In genomic region chr9:66685730-66686129, GRCm38 (mm10) we compare ENCODE assay signal across 23 mouse cellular contexts. TPM values are rescaled to one million over a fixed set of nuclear protein-coding genes. Genes with fewer than 3 reads are reported as not detected.
A peak's percentile ranks its signal among the peaks of the same experiment; 100 is the strongest.
DNase-seq lines count a peak whose midpoint lies in the region; ATAC-seq and TF ChIP-seq lines count a peak whose summit lies in the region.
"Had no signal": no experiment of that assay in that cellular context is flagged by ENCODE, and none has a peak within 500 bp of the region (broad histone marks: within the 10 kb centered on the region; RNA-seq: fewer than 3 reads in every experiment).

No protein-coding gene starts in this region.

- no peak for TF ChIP-seq CTCF in gastrocnemius, adult 2 months (IDR thresholded peaks at IDR 0.05)
- TF ChIP-seq CTCF in CH12.LX (conservative IDR thresholded peaks at IDR 0.05 in 1 of 2, IDR thresholded peaks at IDR 0.05 in 1 of 2; ENCODE audit: low read depth in 2 of 2, low read length in 2 of 2) (no peak), MEL (IDR thresholded peaks at IDR 0.05 in 2 of 3, conservative IDR thresholded peaks at IDR 0.05 in 1 of 3; ENCODE audit: control insufficient read depth in 1 of 3, insufficient read depth in 1 of 3, low read depth in 2 of 3, low read length in 3 of 3, poor library complexity in 1 of 3, severe bottlenecking in 1 of 3) (no peak)

- H3K27ac ChIP-seq in gastrocnemius, adult 2 months = peak overlapping the region; percentile 81
- H3K27ac ChIP-seq in CH12.LX (ENCODE audit: insufficient read depth, low read depth) = no peak overlapping the region
- H3K27ac ChIP-seq in ES-E14 (ENCODE audit: insufficient read depth, low read depth, low read length, poor library complexity, severe bottlenecking) = no peak overlapping the region
- H3K27ac ChIP-seq in MEL (ENCODE audit: control insufficient read depth, low read depth, low read length) = no peak overlapping the region
- no peak overlapping the region for H3K27ac ChIP-seq in hindbrain, embryonic 12.5 days
- no peak overlapping the region for H3K27ac ChIP-seq in intestine, embryonic 15.5 days

- H3K79me2 ChIP-seq in CH12.LX (replicated peaks; ENCODE audit: control insufficient read depth, extremely low read depth, insufficient read depth, poor library complexity, severe bottlenecking) (no peaks in the 10 kb centered on the region), MEL (ENCODE audit: control insufficient read depth, insufficient read depth, low read length, poor library complexity) (no peaks in the 10 kb centered on the region)

- ATAC-seq in hindbrain, embryonic 12.5 days (ENCODE audit: low FRiP score) = no peak
- ATAC-seq in intestine, embryonic 15.5 days = no peak
- ATAC-seq: activated CD4-positive, CD25-positive, alpha-beta regulatory T cell, adult 4 months; Patski had no signal

- dilution Hi-C loops in CH12.LX (cut with MboI; ENCODE audit: extremely low pct_ligation_motif_present, extremely low pct_unique_long_range_greater_than_20kb, low sequenced_read_pairs) = no loop called here

- WGBS in hindbrain, embryonic 12.5 days = 76% methylated on average over 6 of the region's 6 CpGs
- 74% methylated on average over 6 of the region's 6 CpGs for WGBS in intestine, embryonic 15.5 days

- H3K9ac ChIP-seq in CH12.LX (ENCODE audit: insufficient read depth, low read depth) (no peak overlapping the region), ES-E14 (ENCODE audit: insufficient read depth, low read depth, low read length, poor library complexity, severe bottlenecking) (no peak overlapping the region), MEL (ENCODE audit: control insufficient read depth, low read depth, low read length, poor library complexity, severe bottlenecking) (no peak overlapping the region)
- H3K9ac ChIP-seq in hindbrain, embryonic 12.5 days = no peak overlapping the region
- H3K9ac ChIP-seq in intestine, embryonic 15.5 days = no peak overlapping the region

- H3K27me3 ChIP-seq in CH12.LX (replicated peaks) (no peaks in the 10 kb centered on the region), MEL (ENCODE audit: control insufficient read depth in 1 of 2, insufficient read depth in 2 of 2, low read length in 2 of 2) (peaks cover 2% of the 10 kb centered on the region in 2 experiments; a peak in 3 of 4 replicates)
- no peaks in the 10 kb centered on the region for H3K27me3 ChIP-seq in hindbrain, embryonic 12.5 days
- no peaks in the 10 kb centered on the region for H3K27me3 ChIP-seq in intestine, embryonic 15.5 days (replicated peaks)
- H3K27me3 ChIP-seq: Patski had no signal

- H3K36me3 ChIP-seq in CH12.LX (replicated peaks in 1 of 2; ENCODE audit: control insufficient read depth in 1 of 2, insufficient read depth in 1 of 2, low read length in 1 of 2) (no peaks in the 10 kb centered on the region), ES-E14 (ENCODE audit: control insufficient read depth, insufficient read depth, low read length, poor library complexity, severe bottlenecking) (no peaks in the 10 kb centered on the region), MEL (ENCODE audit: control insufficient read depth in 1 of 2, insufficient read depth in 2 of 2, low read length in 2 of 2) (no peaks in the 10 kb centered on the region)
- no peaks in the 10 kb centered on the region for H3K36me3 ChIP-seq in hindbrain, embryonic 12.5 days
- H3K36me3 ChIP-seq in intestine, embryonic 15.5 days = no peaks in the 10 kb centered on the region
- H3K36me3 ChIP-seq: G1E had no signal

- TF ChIP-seq RAD21 in CH12.LX (IDR thresholded peaks at IDR 0.05; ENCODE audit: low read depth, low read length) = no peak
- TF ChIP-seq RAD21 in MEL (IDR thresholded peaks at IDR 0.05; ENCODE audit: low read depth, low read length) = no peak

- TF ChIP-seq POLR2A in CH12.LX (IDR thresholded peaks at IDR 0.05; ENCODE audit: low read depth, low read length) = no peak
- no peak for TF ChIP-seq POLR2A in MEL (IDR thresholded peaks at IDR 0.05; ENCODE audit: control insufficient read depth in 1 of 2, insufficient read depth in 1 of 2, low read depth in 1 of 2, low read length in 2 of 2, poor library complexity in 1 of 2)

- H3K4me3 ChIP-seq in gastrocnemius, adult 2 months = no peak overlapping the region
- H3K4me3 ChIP-seq in CH12.LX (replicated peaks in 1 of 3; ENCODE audit: low read depth in 2 of 3, low read length in 2 of 3, poor library complexity in 1 of 3) (no peak overlapping the region), ES-E14 (ENCODE audit: insufficient read depth in 1 of 2, low read depth in 1 of 2, low read length in 2 of 2, poor library complexity in 1 of 2, severe bottlenecking in 1 of 2) (no peak overlapping the region), MEL (ENCODE audit: control insufficient read depth in 1 of 2, insufficient read depth in 1 of 2, low read depth in 2 of 2, low read length in 2 of 2) (no peak overlapping the region)
- no peak overlapping the region for H3K4me3 ChIP-seq in hindbrain, embryonic 12.5 days
- no peak overlapping the region for H3K4me3 ChIP-seq in intestine, embryonic 15.5 days (replicated peaks)

- no peak for DNase-seq in gastrocnemius, adult 2 months
- DNase-seq in gastrocnemius, adult 18-20 months (ENCODE audit: low spot score) = no peak
- DNase-seq in CH12.LX (ENCODE audit: extremely low read depth) = no peak
- DNase-seq in ES-E14 (ENCODE audit: low read depth, low spot score) = no peak
- no peak for DNase-seq in MEL (ENCODE audit: low read depth, low spot score)
- no peak for DNase-seq in thymus, postnatal 25 days
- DNase-seq: adrenal gland, adult 2 months; adrenal gland, adult 8-10 months; adrenal gland, postnatal 10 days; adrenal gland, postnatal 14 days; adrenal gland, postnatal 25 days; adrenal gland, postnatal 36 days; B cell, adult 2 months; cerebellum, adult 11 months; cerebellum, adult 11-12 months; cerebellum, adult 18-20 months; cerebellum, adult 2 months; cerebellum, adult 8-10 months had no signal

- TF ChIP-seq EP300 in CH12.LX (IDR thresholded peaks at IDR 0.05; ENCODE audit: low read length) (no peak), MEL (IDR thresholded peaks at IDR 0.05; ENCODE audit: low read depth in 1 of 2, low read length in 2 of 2) (no peak)

- intact Hi-C loops in gastrocnemius, adult 2 months (cut with DNase I) = no loop called here

- no peak overlapping the region for H3K4me2 ChIP-seq in CH12.LX (ENCODE audit: insufficient read depth, low read depth, poor library complexity, severe bottlenecking)
- no peak overlapping the region for H3K4me2 ChIP-seq in hindbrain, embryonic 12.5 days (replicated peaks)
- H3K4me2 ChIP-seq in intestine, embryonic 15.5 days (replicated peaks) = no peak overlapping the region

- in situ Hi-C loops in CH12.LX (cut with MboI; ENCODE audit: low pct_ligation_motif_present, low pct_unique_long_range_greater_than_20kb, low sequenced_read_pairs) (no loop called here), ES-E14 (cut with MboI; ENCODE audit: low sequenced_read_pairs in 2 of 2, unreplicated experiment in 2 of 2) (no loop called here)

- H3K4me1 ChIP-seq in CH12.LX (ENCODE audit: control insufficient read depth in 1 of 2, insufficient read depth in 2 of 2) (peaks cover 5 to 9% of the 10 kb centered on the region in 2 experiments), ES-E14 (ENCODE audit: control insufficient read depth in 2 of 2, insufficient read depth in 2 of 2, low read length in 2 of 2, poor library complexity in 1 of 2) (no peaks in the 10 kb centered on the region), MEL (ENCODE audit: control insufficient read depth in 1 of 2, insufficient read depth in 2 of 2, low read length in 2 of 2) (no peaks in the 10 kb centered on the region)
- no peaks in the 10 kb centered on the region for H3K4me1 ChIP-seq in hindbrain, embryonic 12.5 days
- no peaks in the 10 kb centered on the region for H3K4me1 ChIP-seq in intestine, embryonic 15.5 days (replicated peaks)

- H3K9me3 ChIP-seq in CH12.LX (replicated peaks; ENCODE audit: low read length) (no peaks in the 10 kb centered on the region), ES-E14 (ENCODE audit: control insufficient read depth, insufficient read depth, low read depth, low read length) (no peaks in the 10 kb centered on the region), MEL (replicated peaks; ENCODE audit: insufficient read depth, low read length) (no peaks in the 10 kb centered on the region)
- no peaks in the 10 kb centered on the region for H3K9me3 ChIP-seq in hindbrain, embryonic 12.5 days (replicated peaks)
- no peaks in the 10 kb centered on the region for H3K9me3 ChIP-seq in intestine, embryonic 15.5 days
- H3K9me3 ChIP-seq: G1E had no signal

TF ChIP-seq in CH12.LX, 34 proteins besides CTCF, POLR2A, EP300 and RAD21:
- TF ChIP-seq ZKSCAN1 (IDR thresholded peaks at IDR 0.05; ENCODE audit: borderline replicate concordance, low read depth, low read length) (no peak), MAFK (IDR thresholded peaks at IDR 0.05; ENCODE audit: insufficient replicate concordance, low read length) (peak; percentile 79; the same call in 1 of the 2 replicates), USF1 (IDR thresholded peaks at IDR 0.05; ENCODE audit: low read depth, low read length) (no peak)
TF ChIP-seq in CH12.LX: peak in this region for 1.

TF ChIP-seq in ES-E14, 5 proteins besides CTCF, POLR2A, EP300 and RAD21 (continues in another document):
- TF ChIP-seq MAFK (IDR thresholded peaks at IDR 0.05; ENCODE audit: insufficient read depth, low read depth, low read length) = peak; percentile 83
- TF ChIP-seq CHD2 (IDR thresholded peaks at IDR 0.05; ENCODE audit: low read depth, low read length) = no peak
- TF ChIP-seq ZC3H11A (IDR thresholded peaks at IDR 0.05; ENCODE audit: borderline replicate concordance, low read depth, low read length) = no peak
- TF ChIP-seq ZNF384 (IDR thresholded peaks at IDR 0.05; ENCODE audit: low read depth, low read length) = no peak

TF ChIP-seq in MEL, 35 proteins besides CTCF, POLR2A, EP300 and RAD21:
- TF ChIP-seq TBP (IDR thresholded peaks at IDR 0.05; ENCODE audit: low read depth, low read length) = no peak
- 0 out of 2 replicates have a peak, but pooled peaks have one; percentile 20 for TF ChIP-seq MAFK (IDR thresholded peaks at IDR 0.05; ENCODE audit: borderline replicate concordance, low read depth, low read length)

RNA-seq across cellular contexts. Expression of gene Car12, which starts 27.8 kb away (rescaled TPM):
- total RNA-seq in gastrocnemius, adult 2 months (2021) = under 1 TPM; 0.10 to 0.14 TPM
- total RNA-seq in gastrocnemius, adult 18-20 months (2021) = under 1 TPM; 0.14 to 0.24 TPM
- total RNA-seq in CH12.LX (2012; rRNA removed) = 16.4 and 17.8 TPM in 2 replicates
- 33.8 and 38.0 TPM in 2 replicates for total RNA-seq in CH12.LX (2014; rRNA removed)
- 28.8 and 34.6 TPM in 2 replicates for polyA plus RNA-seq in CH12.LX (2012; ENCODE audit: insufficient read length, low read depth)
- total RNA-seq in ES-E14 (2012; rRNA removed) = 2.1 and 5.1 TPM in 2 replicates
- 0.77 and 1.1 TPM in 2 replicates for total RNA-seq in MEL (2012; rRNA removed)
- polyA plus RNA-seq in MEL (2012; ENCODE audit: insufficient read depth in 1 of 2, insufficient read length in 2 of 2, low read depth in 1 of 2, low replicate concordance in 2 of 2, missing spikeins in 1 of 2) = 1 to 10 TPM in 1 of 2 experiments, not detected in 1; 1.8 TPM
- 2.7 and 3.9 TPM in 2 replicates for polyA plus RNA-seq in hindbrain, embryonic 12.5 days (2016; fragmentation: Nextera tagmentation; extraction: Ambion mirVana)
- polyA plus RNA-seq in intestine, embryonic 15.5 days (2015; fragmentation: Nextera tagmentation; extraction: Ambion mirVana) = 4.4 and 5.2 TPM in 2 replicates
- polyA plus RNA-seq: G1E had no signal
